Mouse (Mus musculus) megakaryocyte, embryonic 14.5 days (primary cell): ENCODE measurements around the gene 0610010F05Rik.

Experiments used
- FLI1 ChIP-seq: IDR thresholded peaks from 2 replicates; pipeline ENCODE4 v1.6.1; 2012; ENCODE audit warnings: low read length, inconsistent platforms, mixed read lengths
- GATA1 ChIP-seq: IDR thresholded peaks from 3 replicates; pipeline ENCODE4 v1.6.1; 2012; ENCODE audit warnings: mixed read lengths, low read length, inconsistent platforms, borderline replicate concordance

DNA sequence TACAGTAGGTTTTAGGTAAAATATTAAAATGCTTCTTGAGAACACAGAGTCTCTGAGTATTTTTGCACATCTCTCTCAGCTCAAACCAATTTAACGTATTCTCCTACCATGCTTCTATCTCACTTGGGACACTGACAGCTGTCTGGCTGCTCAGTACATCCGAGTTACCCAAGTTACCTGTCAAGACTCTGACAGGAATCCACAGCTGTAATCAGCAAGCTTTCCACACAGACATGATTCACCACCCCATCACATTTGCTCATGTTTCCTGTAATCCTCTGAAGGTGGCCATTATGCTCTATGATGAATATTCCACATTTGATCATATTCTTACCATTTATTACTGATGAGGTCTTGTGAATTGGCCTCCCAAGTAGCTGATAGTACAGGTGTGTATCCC, 118.1 kb downstream of the 0610010F05Rik start:
- no peak for TF ChIP-seq GATA1
- TF ChIP-seq FLI1, result no peak
